Mouse (Mus musculus): ENCODE results near the gene Bag3.

GRCm38 (mm10) chr7:128538769-128539168, 15.4 kb downstream of the Bag3 start:
- no peak for TF ChIP-seq POLR2A (IDR thresholded peaks at IDR 0.05; ENCODE audit: control insufficient read depth, low read depth, low read length)
- TF ChIP-seq CTCF (IDR thresholded peaks at IDR 0.05; ENCODE audit: control insufficient read depth, insufficient read depth, insufficient replicate concordance, low read depth, low read length), result no peak
